Comparison of ENCODE assay signal across 12 mouse cellular contexts in genomic region chr13:24605755-24606154, GRCm38 (mm10). TPM values are rescaled to one million over a fixed set of nuclear protein-coding genes. Genes with fewer than 3 reads are reported as not detected.
DNase-seq lines count a peak whose midpoint lies in the region; ATAC-seq lines count a peak whose summit lies in the region.
"Had no signal": no experiment of that assay in that cellular context is flagged by ENCODE, and none has a peak within 500 bp of the region (broad histone marks: within the 10 kb centered on the region; RNA-seq: fewer than 3 reads in every experiment).

No protein-coding gene starts in this region.

- H3K4me3 ChIP-seq in hindbrain, embryonic 10.5 days: no peak overlapping the region
- no peak overlapping the region for H3K4me3 ChIP-seq in hindbrain, embryonic 14.5 days (replicated peaks; ENCODE audit: low read length)
- H3K4me3 ChIP-seq in embryonic facial prominence, embryonic 11.5 days (ENCODE audit: low read depth, low read length): no peak overlapping the region
- H3K4me3 ChIP-seq in hindbrain, embryonic 12.5 days: no peak overlapping the region
- H3K4me3 ChIP-seq in midbrain, embryonic 12.5 days: no peak overlapping the region
- H3K4me3 ChIP-seq: erythroblast, embryonic 14.5 days had no signal

- no peak overlapping the region for H3K4me2 ChIP-seq in hindbrain, embryonic 14.5 days (replicated peaks)
- no peak overlapping the region; the same call in 1 of the 2 replicates for H3K4me2 ChIP-seq in embryonic facial prominence, embryonic 11.5 days (ENCODE audit: low read depth, low read length)
- H3K4me2 ChIP-seq in hindbrain, embryonic 12.5 days (replicated peaks): no peak overlapping the region
- H3K4me2 ChIP-seq in midbrain, embryonic 12.5 days (replicated peaks): 0 out of 2 replicates have a peak overlapping the region, but pooled peaks have one; percentile 51

- H3K27ac ChIP-seq in hindbrain, embryonic 10.5 days: peak overlapping the region; percentile 86
- no peak overlapping the region for H3K27ac ChIP-seq in hindbrain, embryonic 14.5 days
- H3K27ac ChIP-seq in embryonic facial prominence, embryonic 11.5 days (replicated peaks; ENCODE audit: low read depth, low read length): 0 out of 2 replicates have a peak overlapping the region, but pooled peaks have one; percentile 20
- H3K27ac ChIP-seq in hindbrain, embryonic 12.5 days: 0 out of 2 replicates have a peak overlapping the region, but pooled peaks have one; percentile 58
- 0 out of 2 replicates have a peak overlapping the region, but pooled peaks have one; percentile 49 for H3K27ac ChIP-seq in midbrain, embryonic 12.5 days (replicated peaks)

- no peaks in the 10 kb centered on the region for H3K9me3 ChIP-seq in hindbrain, embryonic 10.5 days
- H3K9me3 ChIP-seq in hindbrain, embryonic 14.5 days (ENCODE audit: control insufficient read depth, low read length): no peaks in the 10 kb centered on the region
- no peaks in the 10 kb centered on the region for H3K9me3 ChIP-seq in embryonic facial prominence, embryonic 11.5 days (replicated peaks; ENCODE audit: control insufficient read depth, low read length)
- no peaks in the 10 kb centered on the region for H3K9me3 ChIP-seq in hindbrain, embryonic 12.5 days (replicated peaks)
- H3K9me3 ChIP-seq in midbrain, embryonic 12.5 days: no peaks in the 10 kb centered on the region

- H3K27me3 ChIP-seq in hindbrain, embryonic 10.5 days (ENCODE audit: insufficient read depth, poor library complexity, severe bottlenecking): peaks cover 6% of the 10 kb centered on the region
- no peaks in the 10 kb centered on the region for H3K27me3 ChIP-seq in hindbrain, embryonic 14.5 days (ENCODE audit: control insufficient read depth, insufficient read depth, low read length)
- H3K27me3 ChIP-seq in embryonic facial prominence, embryonic 11.5 days (ENCODE audit: control insufficient read depth, insufficient read depth, low read length): no peaks in the 10 kb centered on the region
- no peaks in the 10 kb centered on the region; the same call in 1 of the 2 replicates for H3K27me3 ChIP-seq in hindbrain, embryonic 12.5 days
- H3K27me3 ChIP-seq in midbrain, embryonic 12.5 days: peaks cover 12% of the 10 kb centered on the region

- peak; percentile 34 for DNase-seq in hindbrain, embryonic 10.5 days (ENCODE audit: low spot score)
- no peak for DNase-seq in hindbrain, embryonic 14.5 days (ENCODE audit: low spot score)
- no peak for DNase-seq in embryonic facial prominence, embryonic 11.5 days (ENCODE audit: low spot score)
- DNase-seq in adrenal gland, adult (ENCODE audit: inconsistent age in 2 of 2, low spot score in 1 of 2): no peak
- DNase-seq in heart, adult 11 months: no peak
- no peak for DNase-seq in Muller cell, postnatal 12 days (ENCODE audit: inconsistent ontology term)
- DNase-seq: gastrocnemius, postnatal 10 days; kidney, adult 8-10 months; thymus, postnatal 25 days had no signal

- 35% methylated on average over 5 of the region's 5 CpGs for WGBS in hindbrain, embryonic 10.5 days
- WGBS in hindbrain, embryonic 14.5 days: 48% methylated on average over 5 of the region's 5 CpGs
- WGBS in embryonic facial prominence, embryonic 11.5 days: 28% methylated on average over 5 of the region's 5 CpGs
- WGBS in hindbrain, embryonic 12.5 days: 44% methylated on average over 5 of the region's 5 CpGs
- WGBS in midbrain, embryonic 12.5 days: 29% methylated on average over 5 of the region's 5 CpGs

- peaks cover 36% of the 10 kb centered on the region for H3K4me1 ChIP-seq in hindbrain, embryonic 10.5 days (replicated peaks)
- peaks cover 23% of the 10 kb centered on the region for H3K4me1 ChIP-seq in hindbrain, embryonic 14.5 days (replicated peaks; ENCODE audit: control insufficient read depth, insufficient read depth, low read length)
- peaks cover 4% of the 10 kb centered on the region for H3K4me1 ChIP-seq in embryonic facial prominence, embryonic 11.5 days (ENCODE audit: control insufficient read depth, insufficient read depth, low read length)
- peaks cover 24% of the 10 kb centered on the region for H3K4me1 ChIP-seq in hindbrain, embryonic 12.5 days
- peaks cover 27% of the 10 kb centered on the region for H3K4me1 ChIP-seq in midbrain, embryonic 12.5 days

- no peak overlapping the region for H3K9ac ChIP-seq in hindbrain, embryonic 14.5 days
- H3K9ac ChIP-seq in embryonic facial prominence, embryonic 11.5 days (replicated peaks; ENCODE audit: low read length): no peak overlapping the region
- no peak overlapping the region for H3K9ac ChIP-seq in hindbrain, embryonic 12.5 days
- H3K9ac ChIP-seq in midbrain, embryonic 12.5 days (replicated peaks): no peak overlapping the region

- ATAC-seq in hindbrain, embryonic 14.5 days (ENCODE audit: low FRiP score): no peak; the same call in 1 of the 2 replicates
- no peak; the same call in 1 of the 2 replicates for ATAC-seq in embryonic facial prominence, embryonic 11.5 days (replicated peaks; ENCODE audit: insufficient number of reproducible peaks, low FRiP score, low TSS enrichment, low read depth)
- ATAC-seq in hindbrain, embryonic 12.5 days (ENCODE audit: low FRiP score): peak; percentile 62
- peak; percentile 45; the same call in 1 of the 2 replicates for ATAC-seq in midbrain, embryonic 12.5 days (ENCODE audit: low FRiP score, low read depth)

- H3K36me3 ChIP-seq in hindbrain, embryonic 10.5 days: no peaks in the 10 kb centered on the region
- H3K36me3 ChIP-seq in hindbrain, embryonic 14.5 days (replicated peaks; ENCODE audit: control insufficient read depth, insufficient read depth): no peaks in the 10 kb centered on the region
- H3K36me3 ChIP-seq in embryonic facial prominence, embryonic 11.5 days (replicated peaks; ENCODE audit: control insufficient read depth, insufficient read depth, low read depth, low read length): no peaks in the 10 kb centered on the region
- no peaks in the 10 kb centered on the region for H3K36me3 ChIP-seq in hindbrain, embryonic 12.5 days
- no peaks in the 10 kb centered on the region for H3K36me3 ChIP-seq in midbrain, embryonic 12.5 days

RNA-seq across cellular contexts. Expression of gene Ripor2, which starts 23.8 kb away (rescaled TPM):
- 3.7 and 6.4 TPM in 2 replicates for polyA plus RNA-seq in hindbrain, embryonic 10.5 days (2016; fragmentation: Nextera tagmentation; extraction: Ambion mirVana)
- polyA plus RNA-seq in hindbrain, embryonic 14.5 days (2014; fragmentation: Nextera tagmentation; extraction: Ambion mirVana): 21.9 and 25.9 TPM in 2 replicates
- 3.5 and 3.7 TPM in 2 replicates for polyA plus RNA-seq in embryonic facial prominence, embryonic 11.5 days (2014; fragmentation: Nextera tagmentation; extraction: Ambion mirVana)
- 16.3 and 22.3 TPM in 2 replicates for polyA plus RNA-seq in hindbrain, embryonic 12.5 days (2016; fragmentation: Nextera tagmentation; extraction: Ambion mirVana)
- 19.8 and 21.9 TPM in 2 replicates for polyA plus RNA-seq in midbrain, embryonic 12.5 days (2016; fragmentation: Nextera tagmentation; extraction: Ambion mirVana)

Comparison
In these comparisons a context has a peak if more than half of its experiments do, and no peak if none do; other contexts are left out.
1. ATAC-seq: peak in hindbrain, embryonic 12.5 days (single experiment) and midbrain, embryonic 12.5 days (single experiment); none in hindbrain, embryonic 14.5 days (single experiment) and embryonic facial prominence, embryonic 11.5 days (single experiment).